Mouse (Mus musculus): Measurements from ENCODE around the gene Hmgb4.
A peak's percentile ranks its signal among the peaks of the same experiment; 100 is the strongest.

Gene Hmgb4

GRCm38 (mm10) chr4:128260907-128261560 is at the start of gene Hmgb4:
TSS of gene Hmgb4 (minus strand) at chr4:128260957.
- DNase-seq (ENCODE audit: inconsistent age in 2 of 2, low spot score in 1 of 2), result no peak

- no peak for DNase-seq (ENCODE audit: inconsistent age in 2 of 2, low spot score in 1 of 2)
These were observed 45.3 kb upstream of the Hmgb4 start for GRCm38 (mm10) chr4:128306011-128306410.

GRCm38 (mm10) chr4:128304049-128304448 is 43.3 kb upstream of the Hmgb4 start:
- DNase-seq (ENCODE audit: inconsistent age in 2 of 2, low spot score in 1 of 2), result no peak

- DNase-seq (ENCODE audit: inconsistent age in 2 of 2, low spot score in 1 of 2), result no peak
These were observed 27.3 kb upstream of the Hmgb4 start for GRCm38 (mm10) chr4:128288095-128288494.

- no peak for DNase-seq (ENCODE audit: inconsistent age in 2 of 2, low spot score in 1 of 2)
These were observed 24.3 kb upstream of the Hmgb4 start for GRCm38 (mm10) chr4:128285009-128285408.

- DNase-seq (ENCODE audit: inconsistent age in 2 of 2, low spot score in 1 of 2), result no peak
These were observed 14.8 kb upstream of the Hmgb4 start for GRCm38 (mm10) chr4:128275586-128275985.

- no peak for DNase-seq (ENCODE audit: inconsistent age in 2 of 2, low spot score in 1 of 2)
These were observed 14.4 kb upstream of the Hmgb4 start for GRCm38 (mm10) chr4:128275116-128275515.

- no peak for DNase-seq (ENCODE audit: inconsistent age in 2 of 2, low spot score in 1 of 2)
These were observed 12.4 kb upstream of the Hmgb4 start for GRCm38 (mm10) chr4:128273146-128273545.

- no peak for DNase-seq (ENCODE audit: inconsistent age in 2 of 2, low spot score in 1 of 2)
These were observed 11.7 kb upstream of the Hmgb4 start for GRCm38 (mm10) chr4:128272501-128272900.

GRCm38 (mm10) chr4:128270931-128271330 is 10.2 kb upstream of the Hmgb4 start:
- DNase-seq (ENCODE audit: inconsistent age in 2 of 2, low spot score in 1 of 2), result no peak

GRCm38 (mm10) chr4:128270177-128270576 is 9.4 kb upstream of the Hmgb4 start:
- DNase-seq (ENCODE audit: inconsistent age in 2 of 2, low spot score in 1 of 2), result no peak

GRCm38 (mm10) chr4:128269261-128269875 is 8.6 kb upstream of the Hmgb4 start:
- DNase-seq (ENCODE audit: inconsistent age in 2 of 2, low spot score in 1 of 2), result no peak

GRCm38 (mm10) chr4:128265341-128265740 is 4.6 kb upstream of the Hmgb4 start:
- no peak for DNase-seq (ENCODE audit: inconsistent age in 2 of 2, low spot score in 1 of 2)

- DNase-seq (ENCODE audit: inconsistent age in 2 of 2, low spot score in 1 of 2), result no peak
These were observed 3.7 kb upstream of the Hmgb4 start for GRCm38 (mm10) chr4:128264491-128264890.

GRCm38 (mm10) chr4:128259211-128259610 is 1.5 kb downstream of the Hmgb4 start:
- DNase-seq (ENCODE audit: inconsistent age in 2 of 2, low spot score in 1 of 2), result no peak

- peak; percentile 11 to 52 for DNase-seq (ENCODE audit: inconsistent age in 2 of 2, low spot score in 1 of 2)
These were observed 12.1 kb downstream of the Hmgb4 start for GRCm38 (mm10) chr4:128248676-128249075.

GRCm38 (mm10) chr4:128245201-128245600 is 15.6 kb downstream of the Hmgb4 start:
- peak in 1 of 2 experiments; percentile 18 for DNase-seq (ENCODE audit: inconsistent age in 2 of 2, low spot score in 1 of 2)

GRCm38 (mm10) chr4:128241854-128242356 is 18.9 kb downstream of the Hmgb4 start:
- DNase-seq (ENCODE audit: inconsistent age in 2 of 2, low spot score in 1 of 2), result no peak

- no peak for DNase-seq (ENCODE audit: inconsistent age in 2 of 2, low spot score in 1 of 2)
These were observed 19.5 kb downstream of the Hmgb4 start for GRCm38 (mm10) chr4:128241075-128241853.

GRCm38 (mm10) chr4:128239113-128239512 is 21.6 kb downstream of the Hmgb4 start:
- DNase-seq (ENCODE audit: inconsistent age in 2 of 2, low spot score in 1 of 2), result no peak

- no peak for DNase-seq (ENCODE audit: inconsistent age in 2 of 2, low spot score in 1 of 2)
These were observed 27.3 kb downstream of the Hmgb4 start for GRCm38 (mm10) chr4:128233458-128233857.

Data from adrenal gland, adult (tissue).